Mouse (Mus musculus) adipocyte (in vitro differentiated cells): ENCODE results near the gene Gm49392.
"Not testable (repeated sequence)": the region's sequence is repeated elsewhere in the genome, so short reads cannot be mapped to it uniquely, and the experiment has no call there.

ENCODE experiments used
- DNase-seq: peaks from one replicate; pipeline ENCODE4 v3.0.0-alpha.2; 2016; ENCODE audit warnings: low spot score

The Gm49392 gene

DNA sequence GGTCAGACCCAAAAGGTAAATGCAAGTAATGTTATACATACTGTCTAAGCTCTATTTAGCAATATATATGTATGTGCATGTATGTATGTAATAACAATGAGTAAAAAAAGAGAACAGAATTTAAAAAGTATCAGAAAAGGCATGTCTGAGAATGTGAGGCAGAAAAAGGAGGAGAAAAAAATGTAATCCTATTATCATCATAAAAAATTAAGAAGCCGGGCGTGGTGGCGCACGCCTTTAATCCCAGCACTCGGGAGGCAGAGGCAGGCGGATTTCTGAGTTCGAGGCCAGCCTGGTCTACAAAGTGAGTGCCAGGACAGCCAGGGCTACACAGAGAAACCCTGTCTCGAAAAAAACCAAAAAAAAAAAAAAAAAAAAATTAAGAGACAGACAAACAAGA, at the start of gene Gm49392:
Gene Gm49392, minus strand, starts transcription at position 101 of the 400 bp plus-strand sequence.
- not testable (repeated sequence) for DNase-seq

DNA sequence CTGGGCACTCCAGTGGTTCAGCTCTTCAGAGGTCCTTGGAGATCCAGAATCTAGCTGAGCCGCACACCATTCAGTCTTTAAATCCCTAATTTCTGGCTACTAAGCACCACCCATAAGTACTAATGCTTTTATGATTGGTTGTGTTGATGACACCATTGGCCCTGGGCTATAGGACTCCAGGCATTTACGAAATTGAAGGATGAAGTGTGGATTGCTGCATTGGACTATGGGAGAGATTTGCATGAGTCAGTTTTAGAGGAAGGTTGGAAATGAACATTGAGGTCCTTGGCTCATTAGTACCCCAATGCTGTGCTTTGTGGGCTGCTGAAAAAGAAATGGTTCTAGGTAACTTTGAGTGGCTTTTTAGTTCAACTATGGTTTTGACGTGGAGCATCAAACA, 45.2 kb upstream of the Gm49392 start, which contains the start of gene Tpbpa:
Gene Tpbpa, minus strand, starts transcription at position 101 of the 400 bp plus-strand sequence.
- not testable (repeated sequence) for DNase-seq

DNA sequence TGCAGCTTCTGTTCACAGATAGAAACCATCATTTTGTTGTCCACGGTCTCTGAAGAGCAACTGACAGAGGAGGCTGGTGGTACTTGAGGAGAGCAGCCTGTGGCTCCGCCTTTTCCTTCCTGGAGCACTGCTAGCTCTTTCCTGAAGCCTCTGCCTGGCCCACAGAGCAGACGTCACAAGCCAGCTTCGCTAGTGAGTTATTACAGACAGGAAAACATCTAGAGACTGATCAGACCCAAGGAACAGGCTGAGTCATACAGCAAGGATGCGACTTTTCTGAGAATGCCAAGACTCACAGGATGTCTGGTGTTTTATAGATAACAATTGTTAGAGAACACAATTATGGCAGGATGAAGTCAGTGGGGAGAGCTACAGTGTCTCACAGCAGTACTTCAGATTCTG, 39.8 kb upstream of the Gm49392 start, which contains the start of the genes Gm49391 and Ctla2a:
Gene Gm49391, minus strand, starts transcription at position 72 of the 402 bp plus-strand sequence.
Gene Ctla2a, minus strand, starts transcription at position 126 of the 402 bp plus-strand sequence.
- DNase-seq: no peak

DNA sequence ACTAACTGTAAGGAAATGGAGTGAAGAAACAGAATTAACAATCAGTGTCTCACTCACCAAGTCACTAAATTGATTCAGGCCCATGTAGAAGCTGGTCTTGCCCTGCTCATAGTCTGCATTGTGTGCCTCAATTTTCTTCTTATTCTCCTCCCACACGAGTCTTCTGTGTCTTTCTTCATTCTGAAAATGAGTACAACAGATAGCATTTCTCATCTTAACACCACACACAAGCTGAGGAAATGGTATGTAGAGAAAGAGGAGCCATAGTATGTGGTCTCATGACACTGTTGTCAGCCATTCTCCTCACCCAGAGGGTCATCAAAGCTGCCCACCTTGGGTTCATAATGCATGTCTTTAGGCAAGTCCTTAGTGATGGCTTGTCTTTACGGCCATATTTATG, 38.8 kb upstream of the Gm49392 start, which contains the start of gene Gm49393:
Gene Gm49393, minus strand, starts transcription at position 101 of the 400 bp plus-strand sequence.
- not testable (repeated sequence) for DNase-seq

DNA sequence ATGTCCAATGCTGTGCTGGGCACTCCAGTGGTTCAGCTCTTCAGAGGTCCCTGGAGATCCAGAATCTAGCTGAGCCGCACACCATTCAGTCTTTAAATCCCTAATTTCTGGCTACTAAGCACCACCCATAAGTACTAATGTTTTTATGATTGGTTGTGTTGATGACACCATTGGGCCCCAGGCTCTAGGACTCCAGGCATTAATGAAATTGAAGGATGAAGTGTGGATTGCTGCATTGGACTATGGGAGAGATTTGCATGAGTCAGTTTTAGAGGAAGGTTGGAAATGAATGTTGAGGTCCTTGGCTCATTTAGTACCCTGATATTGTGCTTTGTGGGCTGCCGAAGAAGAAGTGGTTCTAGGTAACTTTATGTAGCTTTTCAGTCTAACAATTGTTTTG, 8.1 kb upstream of the Gm49392 start, which contains the start of gene Tpbpb:
Gene Tpbpb, minus strand, starts transcription at position 101 of the 400 bp plus-strand sequence.
- not testable (repeated sequence) for DNase-seq

DNA sequence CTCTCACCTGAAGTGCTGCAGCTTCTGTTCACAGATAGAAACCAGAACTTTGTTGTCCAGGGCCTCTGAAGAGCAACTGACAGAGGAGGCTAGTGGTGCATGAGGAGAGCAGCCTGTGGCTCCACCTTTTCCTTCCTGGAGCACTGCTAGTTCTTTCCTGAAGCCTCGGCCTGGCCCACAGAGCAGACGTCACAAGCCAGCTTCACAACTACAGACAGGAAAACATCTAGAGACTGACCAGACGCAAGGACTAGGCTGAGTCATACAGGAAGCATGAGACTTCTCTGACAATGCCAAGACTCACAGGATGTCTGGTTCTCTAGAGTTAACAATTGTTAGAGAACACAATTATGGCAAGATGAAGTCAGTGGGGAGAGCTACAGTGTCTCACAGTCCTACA, 634 bp upstream of the Gm49392 start, which contains the start of gene Ctla2b:
Gene Ctla2b, minus strand, starts transcription at position 120 of the 400 bp plus-strand sequence.
- peak; percentile 30 for DNase-seq

DNA sequence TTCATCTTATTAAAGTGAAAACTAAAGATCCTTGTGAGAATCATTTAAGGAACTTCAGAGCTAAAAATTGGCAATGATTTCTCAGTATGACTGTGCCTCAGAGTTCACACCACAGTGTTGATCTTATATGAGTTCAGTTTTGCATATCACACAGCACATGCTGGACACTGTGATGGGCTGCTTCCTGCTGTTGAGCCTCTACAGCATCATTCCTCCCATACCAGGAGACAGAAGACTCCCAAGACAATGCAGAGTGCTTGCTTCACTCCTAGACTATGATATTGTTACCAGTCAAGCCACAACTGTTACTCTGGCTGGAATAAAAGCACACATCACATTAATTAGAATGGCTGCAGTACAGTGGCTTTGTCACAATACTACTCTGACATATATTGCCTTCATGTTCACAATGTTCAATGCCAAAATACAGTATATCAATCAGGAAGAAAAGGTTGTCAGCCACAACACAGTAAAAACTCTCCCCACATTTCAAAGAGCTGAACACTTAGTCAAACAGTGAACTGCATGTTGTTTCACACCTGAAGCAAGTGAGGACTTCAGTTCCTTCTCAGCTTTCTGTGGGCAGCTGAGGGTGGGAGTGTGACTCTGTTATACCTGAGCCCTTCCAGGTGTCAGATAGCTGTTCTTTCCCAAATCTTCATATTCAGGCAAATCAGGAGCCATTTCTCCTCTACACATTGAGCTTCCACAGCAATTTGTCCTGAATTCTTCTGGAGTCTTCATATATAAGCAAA, 1.1 kb downstream of the Gm49392 start:
- DNase-seq: no peak

DNA sequence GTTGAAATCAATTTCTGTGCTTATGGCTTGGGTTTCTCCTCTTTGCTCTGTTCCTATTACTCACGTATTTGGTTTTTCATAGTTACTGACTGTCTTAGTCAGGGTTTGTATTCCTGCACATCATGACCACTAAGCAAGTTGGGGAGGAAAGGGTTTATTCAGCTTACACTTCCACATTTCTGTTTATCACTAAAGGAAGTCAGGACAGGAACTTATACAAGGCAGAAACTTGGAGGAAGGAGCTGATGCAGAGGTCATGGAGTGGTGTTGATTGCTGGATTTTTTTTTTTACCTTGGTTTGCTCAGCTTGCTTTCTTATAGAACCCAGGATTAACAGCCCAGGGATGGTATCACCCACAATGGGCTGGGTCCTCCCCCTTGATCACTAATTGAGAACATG, 4.4 kb downstream of the Gm49392 start:
- no peak for DNase-seq

DNA sequence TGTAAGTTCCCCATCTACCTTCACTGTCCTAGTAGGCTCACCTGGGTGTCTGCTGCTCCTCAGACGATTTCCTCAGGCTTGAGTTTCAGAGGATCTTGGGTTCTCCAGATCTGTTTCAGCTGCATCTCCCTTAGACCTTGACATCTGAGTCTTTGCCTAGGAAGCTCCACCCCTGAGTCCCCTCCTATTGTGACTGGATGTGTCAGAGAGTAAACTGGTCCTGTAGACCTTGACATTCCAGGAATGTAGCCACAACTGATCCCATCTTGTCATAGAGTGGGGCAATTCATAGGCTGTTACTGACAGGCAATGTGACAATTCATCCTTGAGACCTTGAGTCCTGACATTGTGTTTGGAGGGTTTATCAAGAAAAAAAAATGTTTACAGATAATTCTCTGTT, 32.4 kb downstream of the Gm49392 start, which contains the start of gene 4930486L24Rik:
Gene 4930486L24Rik, minus strand, starts transcription at position 195 of the 400 bp plus-strand sequence.
- no peak for DNase-seq

DNA sequence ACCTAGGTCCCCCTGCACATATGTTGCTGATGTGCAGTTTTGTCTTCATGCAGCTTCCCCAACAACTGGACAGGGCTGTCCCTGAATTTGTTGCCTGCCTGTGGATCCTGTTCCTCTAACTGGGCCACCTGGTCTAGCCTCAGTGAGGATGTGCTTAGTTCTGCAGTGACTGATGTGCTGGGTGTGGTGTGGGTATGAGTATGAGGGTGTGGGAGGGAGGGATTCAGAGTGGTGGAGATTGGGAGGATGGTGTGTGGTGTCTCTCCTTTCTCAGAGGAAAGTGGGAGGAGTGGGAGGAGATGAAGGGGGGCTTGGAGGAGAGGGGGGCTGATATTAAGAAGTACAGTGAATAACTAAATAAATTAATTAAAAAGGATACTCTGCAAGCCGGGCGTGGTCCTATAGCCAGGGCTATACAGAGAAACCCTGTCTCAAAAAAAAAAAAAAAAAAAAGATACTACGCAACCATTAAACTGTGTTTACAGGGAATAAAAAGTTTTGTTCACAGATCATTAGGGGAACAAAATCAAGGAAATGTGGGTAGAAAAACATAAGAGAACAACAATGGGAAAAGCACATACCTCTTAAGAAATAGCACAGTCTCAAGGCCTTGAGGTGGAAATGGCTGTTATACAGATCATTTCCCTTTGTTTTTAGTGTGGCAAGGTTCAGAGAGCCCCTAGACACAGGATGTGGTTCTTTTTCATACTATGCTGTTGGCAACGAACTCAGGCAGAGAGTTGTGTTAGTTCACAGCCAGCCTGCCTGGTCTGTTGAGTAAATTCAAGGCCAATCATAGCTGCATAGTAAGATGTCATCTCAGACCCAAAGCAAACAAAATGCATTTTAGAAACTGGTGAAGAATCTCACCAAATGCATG, 48.2 kb downstream of the Gm49392 start:
- DNase-seq: peak; percentile 14

DNA sequence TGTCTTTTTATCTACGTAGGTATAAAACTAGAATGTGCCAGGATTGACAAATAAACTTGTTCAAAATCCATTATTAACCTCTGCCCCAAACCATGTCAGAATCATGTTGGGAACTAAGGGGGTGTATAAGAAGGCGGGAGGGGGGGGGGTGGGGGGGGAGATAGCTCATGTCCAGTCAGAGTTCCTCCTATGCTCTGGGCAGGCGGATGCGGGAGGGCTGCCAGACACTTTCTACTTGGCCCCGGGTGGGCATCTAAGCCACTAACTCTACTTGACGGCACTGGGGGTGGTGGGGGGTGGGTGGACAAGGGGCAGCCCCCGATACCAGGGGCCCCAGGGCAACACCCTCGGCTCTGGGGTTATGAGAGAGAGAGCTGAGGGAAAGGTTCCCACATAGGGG, 53.5 kb downstream of the Gm49392 start:
- no peak for DNase-seq

DNA sequence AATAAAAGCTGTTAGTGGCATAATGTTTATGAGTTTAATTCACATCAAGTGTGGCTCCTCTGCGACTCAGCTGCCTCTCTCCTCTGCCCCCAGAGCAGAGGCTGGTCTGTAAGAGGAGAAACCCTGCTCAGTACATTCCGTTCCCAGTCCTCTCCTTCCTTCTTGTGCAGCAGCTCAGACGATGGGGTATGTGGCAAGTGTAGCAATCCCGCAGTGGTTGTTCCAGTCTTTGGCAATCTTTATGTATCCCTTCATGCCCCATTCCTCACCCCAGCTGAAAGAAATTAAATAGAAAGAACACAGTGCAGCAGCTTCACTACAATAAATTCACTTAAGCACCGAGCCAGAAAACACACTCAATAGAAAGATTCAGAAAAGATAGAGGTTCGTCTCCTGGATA, 54.0 kb downstream of the Gm49392 start:
- DNase-seq: peak; percentile 50

DNA sequence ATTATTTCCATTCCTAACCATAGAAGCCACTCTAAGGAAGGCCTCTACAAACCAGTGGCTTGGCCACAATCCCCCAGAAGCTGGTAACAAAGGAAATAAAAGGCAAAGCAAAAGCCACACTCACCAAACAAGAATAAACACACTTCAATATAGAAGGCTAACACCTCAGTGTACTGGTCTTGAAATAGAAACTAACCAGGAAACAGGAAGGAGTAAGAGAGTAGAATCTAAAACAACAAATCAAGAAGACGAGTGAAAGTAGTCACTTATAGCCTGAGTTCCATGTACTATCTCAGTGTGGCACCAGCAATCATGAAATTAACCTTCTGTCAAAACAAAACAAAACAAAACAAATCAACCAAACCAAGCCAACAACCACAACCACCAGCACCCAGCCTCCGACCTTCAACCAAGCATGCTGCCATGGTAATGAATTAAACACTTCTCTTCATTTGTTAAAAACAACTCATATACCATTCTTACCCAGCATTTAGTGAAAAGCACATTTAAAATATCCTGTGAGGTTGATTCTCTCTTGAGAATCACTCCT, 57.3 kb downstream of the Gm49392 start:
- DNase-seq: no peak

DNA sequence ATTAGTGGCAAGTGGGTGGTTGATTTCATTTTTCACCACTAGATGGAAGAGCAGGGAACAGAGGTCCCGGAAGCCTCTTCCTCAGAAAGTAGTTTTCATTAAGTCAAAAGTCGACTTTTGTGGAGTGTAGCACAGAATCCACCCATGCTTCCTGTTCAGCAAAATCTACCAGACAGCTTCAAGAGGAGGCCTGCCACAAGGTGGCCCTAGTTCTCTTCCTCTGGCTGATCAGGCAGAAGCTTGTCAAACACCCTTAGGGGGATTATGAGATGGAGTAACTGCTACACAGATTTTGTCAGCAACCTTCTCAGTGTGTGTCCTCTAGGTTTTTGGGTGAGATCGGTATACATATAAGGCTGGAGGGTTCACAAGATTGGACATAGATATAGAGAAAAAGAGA, 70.6 kb downstream of the Gm49392 start:
- peak; percentile 31 for DNase-seq

DNA sequence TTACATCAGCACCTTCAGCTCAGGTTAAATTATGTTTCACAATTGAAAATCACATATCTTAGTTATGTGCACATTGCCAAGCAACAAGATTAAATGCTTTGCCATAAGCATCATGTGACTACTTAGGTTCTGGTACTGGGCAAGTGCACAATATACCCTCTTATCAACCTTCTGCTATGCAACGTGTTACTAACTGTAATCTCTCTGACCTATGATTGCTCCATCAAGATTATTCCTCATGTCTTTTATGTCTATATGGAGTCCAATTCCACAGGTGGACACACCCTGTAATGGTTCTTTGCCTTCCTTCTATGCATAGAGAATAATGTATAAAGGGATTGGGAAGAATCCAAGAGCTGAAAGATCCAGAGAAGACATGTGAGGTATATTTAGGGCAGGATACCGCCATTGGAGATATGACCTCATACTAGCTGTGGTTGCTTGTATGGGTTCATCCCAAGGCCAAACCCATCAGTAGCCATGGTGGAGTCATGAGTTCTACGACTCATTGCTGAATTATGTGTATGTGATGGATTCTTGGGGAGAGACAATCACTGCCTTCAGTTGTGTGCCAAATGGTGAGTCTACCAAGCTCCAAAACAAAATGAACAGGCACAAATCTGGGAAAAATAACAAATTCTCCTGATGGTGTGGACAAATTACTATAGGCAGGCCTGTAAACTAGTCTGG, 76.1 kb downstream of the Gm49392 start:
- no peak for DNase-seq

DNA sequence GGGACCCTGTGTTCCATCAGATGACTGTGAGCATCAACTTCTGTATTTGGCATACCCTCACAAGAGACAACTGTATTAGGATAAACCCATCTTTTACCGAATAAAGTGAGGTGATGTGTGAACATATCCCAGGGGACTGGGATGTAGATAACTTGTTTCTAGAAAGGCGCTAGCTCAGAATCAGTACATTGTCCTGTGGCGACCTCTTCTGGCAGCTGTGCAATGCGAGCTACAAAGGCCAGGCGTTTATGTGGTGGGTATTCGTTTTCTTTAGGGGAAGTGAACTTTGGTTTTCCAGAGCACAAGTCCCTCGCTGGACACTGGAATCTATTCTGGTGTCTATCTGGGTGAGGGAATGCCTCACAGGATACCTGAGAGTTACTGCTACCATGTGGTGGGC, 77.2 kb downstream of the Gm49392 start:
- DNase-seq: no peak

DNA sequence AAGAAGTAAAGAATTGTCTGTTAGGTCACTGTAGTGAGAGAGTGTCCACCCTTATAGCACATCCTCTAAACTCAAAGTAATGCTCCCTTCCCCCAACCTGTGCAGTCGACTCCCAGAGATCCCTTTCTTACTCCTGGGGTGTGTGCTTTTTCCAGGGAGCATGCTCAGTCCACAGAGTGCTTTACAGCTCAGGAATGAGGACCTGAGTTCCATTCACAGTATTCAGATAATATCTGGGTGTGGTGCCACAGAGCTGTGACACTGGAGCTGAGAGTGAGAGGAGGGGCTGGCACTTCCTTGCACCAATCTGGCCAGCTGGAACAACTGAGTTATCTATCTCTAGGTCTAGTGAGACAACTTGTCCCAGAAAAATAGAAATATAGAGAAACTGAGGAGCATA, 83.0 kb downstream of the Gm49392 start:
- DNase-seq: no peak

DNA sequence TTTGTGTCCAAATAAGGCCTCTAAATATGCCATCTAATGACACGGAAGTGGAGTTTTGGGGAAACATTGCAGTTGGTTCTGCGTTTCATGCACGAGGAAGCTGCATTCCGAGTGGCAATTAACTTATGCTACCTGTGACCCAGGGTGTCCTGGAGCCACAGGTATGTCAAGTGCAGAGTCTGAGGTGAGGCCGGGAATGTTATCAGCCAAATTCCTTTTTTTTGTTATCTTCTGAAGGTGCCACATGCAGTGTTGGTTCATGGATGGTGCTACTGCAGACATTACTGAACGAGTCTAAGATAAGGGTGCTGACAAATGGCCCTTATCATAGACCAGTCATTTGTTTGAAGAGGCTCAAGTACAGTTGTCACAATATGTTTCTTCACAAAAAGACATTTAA, 83.9 kb downstream of the Gm49392 start:
- no peak for DNase-seq

DNA sequence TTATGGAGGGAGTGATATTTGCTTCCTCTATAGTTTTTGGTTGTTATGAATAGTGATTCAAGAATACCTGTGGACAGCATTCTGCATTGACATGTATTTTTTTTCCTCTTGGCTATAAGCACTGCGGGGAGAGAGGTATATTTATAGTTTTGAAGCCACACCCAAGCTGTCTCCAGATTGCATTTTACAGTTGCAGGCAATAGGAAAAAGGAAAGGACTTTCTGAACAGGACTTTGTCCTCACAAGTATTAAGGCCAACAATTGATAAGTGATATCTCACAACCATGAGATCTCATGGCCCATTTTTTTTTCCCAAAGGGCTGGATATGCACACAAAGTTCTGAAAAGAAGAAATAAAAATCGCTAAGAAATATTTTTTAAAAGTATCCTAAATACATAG, 87.0 kb downstream of the Gm49392 start:
- DNase-seq: no peak

DNA sequence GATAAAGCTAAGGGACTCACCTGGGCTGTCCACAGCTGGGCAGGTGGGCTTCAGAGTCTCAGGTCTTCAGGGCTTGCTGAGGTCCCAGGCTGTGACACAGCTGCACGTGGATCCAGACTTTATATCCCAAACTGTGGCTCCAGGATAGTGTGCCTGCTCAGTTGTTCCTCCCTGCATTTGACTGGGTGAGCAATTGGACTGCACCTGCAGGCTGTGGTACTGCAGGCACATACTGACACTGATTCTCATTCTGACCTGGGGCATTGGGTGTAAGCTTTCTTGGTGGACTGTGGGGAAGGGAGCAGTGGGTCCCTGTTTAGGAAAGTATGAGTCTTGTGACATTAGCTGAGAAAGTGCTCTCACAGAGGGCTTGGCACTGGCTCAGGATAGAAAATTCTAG, 93.9 kb downstream of the Gm49392 start, which contains the start of gene Ctsll3:
Gene Ctsll3, minus strand, starts transcription at position 101 of the 400 bp plus-strand sequence.
- no peak for DNase-seq
